Mouse (Mus musculus) ES-Bruce4 (cell line): Measurements from ENCODE around the gene Sh2b3.

Experiments
- CTCF ChIP-seq: IDR thresholded peaks from one replicate; pipeline ENCODE4 v1.8.1; 2011; ENCODE audit warnings: low read depth, low read length
- EP300 ChIP-seq: IDR thresholded peaks from 2 replicates; pipeline ENCODE4 v1.6.1; 2011; ENCODE audit warnings: low read depth, low read length; ENCODE audit not compliant: insufficient read depth
- POLR2A ChIP-seq: IDR thresholded peaks from one replicate; pipeline ENCODE4 v1.8.1; 2011; ENCODE audit warnings: low read length; ENCODE audit not compliant: insufficient read depth

DNA sequence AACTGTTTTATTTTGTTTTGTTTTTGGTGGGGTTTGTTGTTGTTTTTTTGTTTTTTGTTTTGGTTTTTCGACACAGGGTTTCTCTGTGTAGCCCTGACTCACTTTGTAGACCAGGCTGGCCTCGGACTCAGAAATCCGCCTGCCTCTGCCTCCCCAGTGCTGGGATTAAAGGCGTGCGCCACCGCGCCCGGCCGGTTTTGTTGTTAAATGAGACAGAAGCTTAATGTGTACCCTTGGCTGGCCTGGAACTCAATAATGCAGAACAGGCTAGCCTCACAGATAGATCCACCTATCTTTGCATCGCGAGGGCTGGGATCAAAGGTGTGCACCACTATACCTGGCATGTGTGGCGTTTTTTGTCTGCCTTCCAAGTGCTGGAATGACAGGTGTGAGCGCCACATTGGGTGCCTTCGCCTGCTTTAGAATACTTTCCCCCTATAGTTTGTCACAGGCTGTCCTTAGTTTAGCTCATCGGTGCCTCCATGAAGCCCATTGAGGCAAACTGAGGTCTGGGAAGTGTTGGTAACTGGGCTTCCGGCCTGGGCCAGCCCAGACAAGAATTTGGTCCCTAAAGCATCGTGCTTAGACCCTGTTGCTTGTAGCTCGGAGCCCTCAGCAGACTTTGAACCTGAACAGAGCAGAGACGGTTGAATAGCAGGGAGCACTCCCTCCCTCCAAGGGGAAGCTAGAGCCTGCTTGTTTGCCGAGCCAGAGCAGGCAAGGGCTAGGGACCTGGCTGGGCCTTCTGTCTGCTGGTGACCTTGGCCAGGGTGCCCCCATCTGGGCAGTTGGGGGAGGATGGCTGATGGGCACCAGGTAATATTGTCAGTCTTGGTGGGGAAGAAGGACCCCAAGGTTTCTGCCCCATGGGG lies 12.3 kb upstream of the Sh2b3 start:
- no peak for TF ChIP-seq POLR2A
- TF ChIP-seq CTCF = peak; percentile 0
- no peak for TF ChIP-seq EP300
